Comparison of ENCODE assay signal across 12 mouse cellular contexts in the genomic region with DNA sequence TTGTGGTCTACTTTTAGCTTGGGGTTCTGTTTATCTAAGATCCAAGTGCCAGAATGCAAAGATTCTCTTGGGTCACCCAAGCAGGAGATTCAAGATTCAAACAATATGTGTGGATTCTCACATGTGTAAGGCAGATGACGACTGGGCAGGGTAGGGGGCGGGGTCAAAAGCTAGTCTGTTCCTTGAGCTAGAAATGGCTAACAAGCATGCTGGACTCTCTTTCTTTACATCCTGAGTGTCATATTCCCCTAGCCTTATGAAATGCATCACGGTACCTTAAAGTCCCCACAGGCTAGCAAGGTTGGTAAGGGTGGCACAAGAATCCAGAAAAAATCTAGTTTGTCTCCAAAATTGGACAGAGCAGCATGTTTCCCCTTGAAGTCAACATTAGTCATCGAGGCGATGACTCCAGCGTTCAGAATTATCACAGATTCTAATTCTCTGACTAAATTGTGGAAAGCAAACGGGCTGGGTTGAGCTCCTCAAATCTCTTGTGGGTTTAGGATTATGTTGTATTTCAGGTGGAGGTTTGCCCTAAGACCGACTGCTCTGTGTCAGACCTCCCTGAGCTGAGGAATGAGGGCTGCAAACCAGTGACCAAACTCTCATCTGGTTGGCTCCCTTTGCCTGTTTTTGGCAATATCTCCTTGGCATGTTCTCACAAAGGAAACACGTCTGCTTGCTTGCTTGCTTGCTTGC.
"Had no signal": no experiment of that assay in that cellular context is flagged by ENCODE, and none has a peak within 500 bp of the region (broad histone marks: within the 10 kb centered on the region; RNA-seq: fewer than 3 reads in every experiment).

No protein-coding gene starts in this region.

- H3K36me3 ChIP-seq: limb, embryonic 13.5 days; midbrain, embryonic 13.5 days; neural tube, embryonic 15.5 days had no signal

- H3K4me1 ChIP-seq: neural tube, embryonic 15.5 days had no signal

- H3K9ac ChIP-seq: limb, embryonic 13.5 days; liver, embryonic 14.5 days; midbrain, embryonic 13.5 days; neural tube, embryonic 15.5 days had no signal

- ATAC-seq: midbrain, embryonic 13.5 days had no signal

- H3K27me3 ChIP-seq: limb, embryonic 13.5 days; midbrain, embryonic 13.5 days; neural tube, embryonic 15.5 days had no signal

- H3K9me3 ChIP-seq: limb, embryonic 13.5 days; midbrain, embryonic 13.5 days; neural tube, embryonic 15.5 days had no signal

- H3K4me2 ChIP-seq: limb, embryonic 13.5 days; midbrain, embryonic 13.5 days; neural tube, embryonic 15.5 days had no signal

- H3K27ac ChIP-seq: layer of hippocampus, adult 2 months; limb, embryonic 13.5 days; liver, embryonic 14.5 days; midbrain, embryonic 13.5 days; neural tube, embryonic 15.5 days had no signal

- DNase-seq: kidney, postnatal 10 days; kidney, postnatal 4 days; left cerebral cortex, postnatal 4 days; lung, adult 18-20 months; right cerebral cortex, adult 18-20 months; right cerebral cortex, postnatal 25 days; thymus, postnatal 4 days had no signal

- H3K4me3 ChIP-seq: layer of hippocampus, adult 2 months; limb, embryonic 13.5 days; midbrain, embryonic 13.5 days; neural tube, embryonic 15.5 days had no signal
